Mouse (Mus musculus) heart, embryonic 14.5 days (tissue): ENCODE measurements around the gene Atp5d. TPM values are rescaled to one million over a fixed set of nuclear protein-coding genes. Genes with fewer than 3 reads are reported as not detected.
A peak's percentile ranks its signal among the peaks of the same experiment; 100 is the strongest.

Experiments
- ATAC-seq: fragments of 200-750 bp; cut with Nextera tagmentation; 2 replicates; pipeline ENCODE4 v1.8.0; 2017; ENCODE audit warnings: low read depth, moderate TSS enrichment; ENCODE audit not compliant: insufficient number of reproducible peaks, insufficient read depth, low FRiP score
- H3K27ac ChIP-seq, 2 experiments: fragments of 200-500 bp in 1 of 2; fragments of 300-500 bp in 1 of 2; sonication (generic) in 1 of 2; replicated peaks in 1 of 2; 2 replicates each; pipeline ENCODE4 v1.5.1; 2012 to 2014; ENCODE audit warnings: low read depth in 2 of 2, low read length in 2 of 2, control low read depth in 1 of 2, mild to moderate bottlenecking in 1 of 2, mixed read lengths in 1 of 2; ENCODE audit not compliant: control insufficient read depth in 1 of 2, insufficient read depth in 1 of 2
- H3K27me3 ChIP-seq: fragments of 300-500 bp; sonication (generic); 2 replicates; pipeline ENCODE4 v1.6.1; 2014; ENCODE audit warnings: mild to moderate bottlenecking, low read length, control low read depth; ENCODE audit not compliant: control insufficient read depth, insufficient read depth
- H3K36me3 ChIP-seq: fragments of 300-500 bp; sonication (generic); 2 replicates; pipeline ENCODE4 v1.6.1; 2014; ENCODE audit warnings: mild to moderate bottlenecking, control low read depth, low read length, mixed read lengths; ENCODE audit not compliant: control insufficient read depth, insufficient read depth
- H3K4me1 ChIP-seq, 2 experiments: fragments of 200-500 bp in 1 of 2; fragments of 300-500 bp in 1 of 2; sonication (generic) in 1 of 2; 2 replicates each; pipeline ENCODE4 v1.6.1; 2012 to 2014; ENCODE audit warnings: low read length in 2 of 2, control low read depth in 1 of 2, mixed read lengths in 1 of 2; ENCODE audit not compliant: control insufficient read depth in 2 of 2, insufficient read depth in 2 of 2
- H3K4me2 ChIP-seq: fragments of 300-500 bp; sonication (generic); 2 replicates; pipeline ENCODE4 v1.6.1; 2014; ENCODE audit warnings: mild to moderate bottlenecking, low read length
- H3K4me3 ChIP-seq, 2 experiments: fragments of 200-500 bp in 1 of 2; fragments of 300-500 bp in 1 of 2; sonication (generic) in 1 of 2; 2 replicates each; pipeline ENCODE4 v1.5.1; 2012 to 2014; ENCODE audit warnings: low read length in 2 of 2, mild to moderate bottlenecking in 2 of 2, control low read depth in 1 of 2, low read depth in 1 of 2, moderate library complexity in 1 of 2; ENCODE audit not compliant: control insufficient read depth in 1 of 2, insufficient read depth in 1 of 2
- H3K9ac ChIP-seq: fragments of 300-500 bp; sonication (generic); 2 replicates; pipeline ENCODE4 v1.6.1; 2014; ENCODE audit warnings: mild to moderate bottlenecking, low read length
- H3K9me3 ChIP-seq: fragments of 300-500 bp; sonication (generic); 2 replicates; pipeline ENCODE4 v1.6.1; 2016; ENCODE audit warnings: low read length, control low read depth; ENCODE audit not compliant: control insufficient read depth
- whole genome bisulfite sequencing: fragments of 180-500 bp; shearing (Covaris S2); extraction: QIAGEN DNeasy Blood & Tissue Kit; methylation state at CpG from one replicate; pipeline ENCODE4 v1.1.7; 2014; 5-methylcytosine and 5-hydroxymethylcytosine counted together
- polyA plus RNA-seq: library from polyadenylated mRNA; unstranded; fragments of >200 nt; fragmentation: Nextera tagmentation; extraction: Ambion mirVana; gene quantifications from 2 replicates; pipeline ENCODE4 v1.2.1, GENCODE M21; 2014

Gene Atp5d
- polyA plus RNA-seq, 1 experiment from 2014 or later, result 1,015 TPM

DNA sequence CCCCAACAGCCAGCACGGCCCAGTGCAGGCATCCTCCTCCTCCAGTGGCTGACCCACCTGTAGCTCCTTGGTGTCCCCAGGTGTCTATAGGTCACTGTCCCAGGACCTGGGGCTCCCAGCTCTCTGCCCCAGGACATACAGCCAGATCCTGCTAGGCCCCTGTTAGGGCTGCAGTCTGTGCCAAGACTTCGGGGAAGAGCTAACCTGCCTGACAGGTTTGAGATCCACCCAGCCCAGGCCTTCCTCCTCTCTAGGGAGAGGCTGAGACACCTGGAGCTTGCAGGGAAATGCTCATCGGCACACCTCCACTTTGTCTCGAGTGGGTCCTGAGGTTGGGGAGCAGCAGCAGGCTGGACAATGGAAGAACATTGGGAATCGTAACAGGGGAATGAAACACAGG lies 32.5 kb upstream of the Atp5d start:
- no peak overlapping the region for H3K9ac ChIP-seq
- 64% methylated on average over 5 of the region's 5 CpGs for WGBS

DNA sequence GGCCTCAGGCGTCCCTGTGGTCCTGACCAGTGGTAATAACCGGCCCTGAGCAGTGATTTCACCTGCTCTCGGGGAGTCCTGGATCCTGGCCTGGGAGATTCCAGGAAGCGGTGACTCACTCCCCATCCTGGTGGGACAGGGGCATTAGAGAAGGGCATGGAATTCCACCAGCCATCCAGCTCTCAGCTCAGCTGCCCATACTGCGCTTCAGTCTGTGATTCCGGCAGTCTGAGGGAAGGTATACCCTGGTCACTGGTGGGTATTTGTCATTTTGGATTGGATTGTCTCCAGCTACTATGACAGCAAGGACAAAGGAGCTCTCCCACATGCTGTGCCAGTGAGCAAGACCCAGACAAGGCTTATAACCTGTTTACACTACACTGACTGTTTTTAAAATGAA lies 30.8 kb upstream of the Atp5d start:
- Histone ChIP-seq H3K36me3 (no peaks in the 10 kb centered on the region), H3K9me3 (no peaks in the 10 kb centered on the region), H3K4me1 (peaks cover under 1 to 5% of the 10 kb centered on the region in 2 experiments; a peak in 1 of 4 replicates), H3K4me2 (no peak overlapping the region), H3K9ac (no peak overlapping the region), H3K4me3 (no peak overlapping the region), H3K27ac (no peak overlapping the region), H3K27me3 (no peaks in the 10 kb centered on the region)
- WGBS, result 45% methylated on average over 6 of the region's 6 CpGs
- no peak; the same call in 1 of the 2 replicates for ATAC-seq

More for the DNA sequence above, 32.5 kb upstream of the Atp5d start:
- Histone ChIP-seq H3K27ac (no peak overlapping the region), H3K4me2 (no peak overlapping the region), H3K9me3 (no peaks in the 10 kb centered on the region), H3K4me1 (peaks cover 11 to 16% of the 10 kb centered on the region in 2 experiments), H3K36me3 (no peaks in the 10 kb centered on the region), H3K4me3 (no peak overlapping the region), H3K27me3 (no peaks in the 10 kb centered on the region)
- no peak for ATAC-seq

DNA sequence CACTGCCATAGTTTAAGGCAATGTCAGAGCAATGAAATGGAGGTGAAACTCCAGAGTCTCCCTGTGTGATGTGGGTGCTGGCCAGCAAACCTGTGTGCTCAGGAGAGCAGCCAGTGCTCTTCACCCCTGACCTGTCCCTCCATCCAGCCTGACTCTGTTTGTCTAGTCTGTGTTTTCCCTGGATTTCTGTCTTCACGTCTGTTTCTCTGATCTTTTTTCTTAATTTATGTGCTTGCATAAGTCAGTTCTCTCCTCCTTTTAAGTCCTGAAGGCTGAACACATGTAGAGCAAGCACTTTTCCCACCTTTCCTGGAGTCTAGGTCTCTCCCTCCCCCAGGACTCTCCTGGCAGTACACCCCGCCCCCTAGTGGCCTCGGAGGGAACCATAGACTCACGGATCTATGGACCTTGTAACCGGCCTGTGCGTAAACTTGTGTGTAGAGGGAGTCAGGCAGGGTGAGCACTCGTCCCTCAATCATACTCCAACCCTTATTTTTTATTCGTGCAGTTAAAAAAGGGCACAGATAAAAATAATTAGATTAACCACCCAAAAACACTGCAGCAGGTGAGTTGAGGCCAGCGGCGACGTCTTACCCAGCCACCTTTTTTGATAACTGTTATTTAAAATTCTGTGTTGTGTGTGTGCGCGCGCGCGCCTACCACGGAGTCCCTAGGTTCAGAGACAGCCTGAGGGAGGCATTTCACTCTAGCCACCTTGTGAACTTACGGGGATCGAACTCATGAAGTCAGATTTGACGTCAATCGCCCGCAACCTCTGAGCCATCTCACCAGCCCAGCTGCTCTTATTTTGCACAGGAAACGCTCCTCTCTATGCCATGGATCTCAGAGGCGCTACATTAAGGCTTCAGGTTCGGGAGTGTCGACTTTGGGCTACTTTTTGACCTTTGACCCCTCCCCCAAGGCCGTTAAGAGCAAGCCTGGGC lies 23.8 kb upstream of the Atp5d start:
- H3K4me1 ChIP-seq, result peaks cover 13 to 32% of the 10 kb centered on the region in 2 experiments
- ATAC-seq, result peak; percentile 59
- H3K9me3 ChIP-seq, result no peaks in the 10 kb centered on the region
- H3K4me3 ChIP-seq, result peak overlapping the region; percentile 62 to 90
- WGBS, result 3% methylated on average over 27 of the region's 27 CpGs
- H3K4me2 ChIP-seq, result peak overlapping the region; percentile 65
- peaks cover 20% of the 10 kb centered on the region for H3K36me3 ChIP-seq
- peak overlapping the region; percentile 79 for H3K9ac ChIP-seq
- H3K27ac ChIP-seq, result peak overlapping the region; percentile 89
- H3K27me3 ChIP-seq, result no peaks in the 10 kb centered on the region

DNA sequence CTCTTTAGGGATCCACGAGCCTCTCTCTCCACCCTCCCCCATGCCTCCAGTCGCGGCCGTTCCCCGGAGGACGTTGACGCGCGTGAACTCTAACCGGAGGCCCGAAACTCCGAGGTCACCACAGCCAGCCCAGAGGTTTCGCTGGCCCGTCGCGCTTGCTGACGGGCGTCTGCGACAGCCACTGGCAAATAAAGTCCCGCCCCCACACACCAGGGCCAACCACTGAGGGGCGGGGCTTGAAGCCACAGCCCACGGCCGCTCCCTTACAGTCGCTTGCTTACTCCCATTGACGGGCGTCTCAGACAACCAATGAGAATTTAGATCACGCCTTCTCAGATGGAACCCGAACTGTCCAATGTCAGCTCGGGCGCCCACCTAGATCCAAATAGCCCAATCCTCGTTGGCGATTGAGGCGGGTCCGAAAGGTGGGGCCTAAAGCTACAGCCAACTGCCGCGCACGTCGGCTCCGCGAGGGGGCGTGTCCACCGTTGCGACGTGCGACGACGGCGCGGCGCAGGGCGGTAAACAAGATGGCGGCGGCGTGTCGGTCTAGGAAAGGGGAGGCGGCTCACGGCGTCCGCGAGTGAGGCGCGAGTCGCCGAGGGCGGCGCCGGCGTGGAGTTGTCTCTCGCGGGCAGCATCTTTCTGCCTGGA lies 23.0 kb upstream of the Atp5d start, which contains the start of gene Stk11:
Gene Stk11 (plus strand): TSS at position 514 of the 654 bp plus-strand sequence.
- under 1% methylated on average over 70 of the region's 70 CpGs for WGBS
- ATAC-seq, result peak; percentile 98

DNA sequence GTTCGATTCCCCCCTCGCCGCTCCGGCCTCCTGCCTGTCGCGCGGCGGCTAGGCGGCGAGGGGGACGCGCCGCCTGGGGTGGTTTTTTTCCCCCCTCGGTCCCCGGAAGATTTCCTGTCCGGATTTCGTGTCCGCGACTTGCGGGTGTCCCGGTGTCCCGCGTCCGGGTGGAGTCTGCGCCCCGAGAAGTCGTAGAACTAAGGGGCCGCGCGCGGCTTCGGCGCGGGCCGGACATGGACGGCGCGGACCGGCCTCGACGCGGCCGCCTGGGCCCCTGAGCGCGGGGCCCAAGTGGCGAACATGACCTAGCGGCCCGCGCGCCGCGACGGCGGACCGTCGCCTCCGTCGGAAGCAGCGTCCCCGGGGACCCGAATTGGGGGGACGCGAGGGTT lies 22.5 kb upstream of the Atp5d start:
- peak overlapping the region; percentile 92 for H3K9ac ChIP-seq
- under 1% methylated on average over 63 of the region's 63 CpGs for WGBS
- no peak for ATAC-seq
- peak overlapping the region; percentile 93 for H3K4me2 ChIP-seq
- H3K4me3 ChIP-seq, result peak overlapping the region; percentile 90 to 92
- peaks cover 16 to 44% of the 10 kb centered on the region in 2 experiments for H3K4me1 ChIP-seq
- peak overlapping the region; percentile 63 to 81 for H3K27ac ChIP-seq
- peaks cover 26% of the 10 kb centered on the region for H3K36me3 ChIP-seq
- no peaks in the 10 kb centered on the region for H3K9me3 ChIP-seq
- no peaks in the 10 kb centered on the region for H3K27me3 ChIP-seq

More for the DNA sequence above, 23.0 kb upstream of the Atp5d start, which contains the start of gene Stk11:
- peaks cover 21% of the 10 kb centered on the region for H3K36me3 ChIP-seq
- no peaks in the 10 kb centered on the region for H3K27me3 ChIP-seq
- H3K9ac ChIP-seq, result peak within 1 kb of the TSS; percentile 92
- H3K27ac ChIP-seq, result peak within 1 kb of the TSS; percentile 89
- peaks cover 16 to 40% of the 10 kb centered on the region in 2 experiments for H3K4me1 ChIP-seq
- no peaks in the 10 kb centered on the region for H3K9me3 ChIP-seq
- H3K4me3 ChIP-seq, result peak within 1 kb of the TSS; percentile 90 to 92
- H3K4me2 ChIP-seq, result peak within 1 kb of the TSS; percentile 93

DNA sequence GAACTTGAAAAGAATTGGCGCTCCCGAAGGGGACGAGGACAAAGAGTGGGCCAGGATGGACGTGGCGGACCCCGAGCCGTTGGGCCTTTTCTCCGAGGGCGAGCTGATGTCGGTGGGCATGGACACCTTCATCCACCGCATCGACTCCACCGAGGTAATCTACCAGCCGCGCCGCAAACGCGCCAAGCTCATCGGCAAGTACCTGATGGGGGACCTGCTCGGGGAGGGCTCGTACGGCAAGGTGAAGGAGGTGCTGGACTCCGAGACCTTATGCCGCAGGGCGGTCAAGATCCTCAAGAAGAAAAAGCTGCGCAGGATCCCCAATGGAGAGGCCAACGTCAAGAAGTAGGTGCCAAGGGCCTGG lies 21.9 kb upstream of the Atp5d start:
- H3K4me3 ChIP-seq, result peak overlapping the region; percentile 90 to 92
- 1% methylated on average over 27 of the region's 27 CpGs for WGBS
- no peak for ATAC-seq
- no peaks in the 10 kb centered on the region for H3K27me3 ChIP-seq
- peaks cover 32% of the 10 kb centered on the region for H3K36me3 ChIP-seq
- peaks cover 16 to 44% of the 10 kb centered on the region in 2 experiments for H3K4me1 ChIP-seq
- H3K27ac ChIP-seq, result peak overlapping the region in 1 of 2 experiments; percentile 81; a peak in 2 of 4 replicates
- no peaks in the 10 kb centered on the region for H3K9me3 ChIP-seq
- H3K9ac ChIP-seq, result peak overlapping the region; percentile 92
- H3K4me2 ChIP-seq, result peak overlapping the region; percentile 93

DNA sequence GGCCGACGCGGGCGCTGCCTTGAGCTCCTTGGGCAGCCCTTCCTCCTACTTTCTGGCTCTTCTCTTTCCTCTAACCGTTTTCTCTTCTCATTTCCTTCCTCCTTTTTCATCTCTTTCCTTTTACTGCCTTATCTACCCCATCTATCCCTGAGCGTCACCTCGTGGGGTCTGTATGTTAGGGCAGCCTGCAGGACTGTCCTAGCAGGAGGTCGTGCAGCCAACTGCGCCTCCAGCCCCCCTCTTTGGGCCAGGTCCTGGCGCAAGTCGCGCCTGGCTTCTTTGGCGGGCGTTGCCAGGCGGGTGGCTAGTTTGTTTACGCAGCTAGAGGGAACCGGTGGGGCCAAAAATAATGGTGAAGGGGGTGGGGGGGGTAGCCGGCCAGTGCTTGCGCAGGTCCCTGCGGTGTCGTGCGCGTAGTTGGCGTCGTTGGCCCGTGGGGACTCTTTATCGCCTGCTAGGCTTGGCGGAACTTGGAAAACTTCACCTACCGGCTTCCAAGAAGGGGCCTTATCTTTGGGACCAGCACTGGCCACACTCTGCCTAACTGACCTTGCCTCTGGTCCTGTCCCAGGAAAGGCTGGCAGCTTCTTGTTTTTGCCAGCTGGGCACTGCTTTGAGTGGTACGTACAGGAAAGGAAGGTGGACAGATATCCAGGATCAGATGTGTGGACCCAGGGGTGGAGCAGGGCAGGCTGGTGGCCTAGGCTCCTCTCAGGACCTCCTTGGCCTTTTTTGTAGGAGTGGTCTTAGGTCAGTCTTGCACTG lies 21.3 kb upstream of the Atp5d start:
- Histone ChIP-seq H3K4me1 (peaks cover 16 to 44% of the 10 kb centered on the region in 2 experiments), H3K4me2 (peak overlapping the region; percentile 93), H3K27ac (peak overlapping the region in 1 of 2 experiments; percentile 81; a peak in 2 of 4 replicates), H3K27me3 (no peaks in the 10 kb centered on the region), H3K9ac (peak overlapping the region; percentile 92), H3K9me3 (no peaks in the 10 kb centered on the region), H3K36me3 (peaks cover 38% of the 10 kb centered on the region), H3K4me3 (peak overlapping the region; percentile 90 to 92)
- WGBS, result 2% methylated on average over 30 of the region's 30 CpGs
- no peak for ATAC-seq
